Mouse (Mus musculus): ENCODE data around the gene Susd5. TPM values are rescaled to one million over a fixed set of nuclear protein-coding genes. Genes with fewer than 3 reads are reported as not detected.

Gene Susd5
- polyA plus RNA-seq, 1 experiment from 2014 or later: 23.9 TPM

DNA sequence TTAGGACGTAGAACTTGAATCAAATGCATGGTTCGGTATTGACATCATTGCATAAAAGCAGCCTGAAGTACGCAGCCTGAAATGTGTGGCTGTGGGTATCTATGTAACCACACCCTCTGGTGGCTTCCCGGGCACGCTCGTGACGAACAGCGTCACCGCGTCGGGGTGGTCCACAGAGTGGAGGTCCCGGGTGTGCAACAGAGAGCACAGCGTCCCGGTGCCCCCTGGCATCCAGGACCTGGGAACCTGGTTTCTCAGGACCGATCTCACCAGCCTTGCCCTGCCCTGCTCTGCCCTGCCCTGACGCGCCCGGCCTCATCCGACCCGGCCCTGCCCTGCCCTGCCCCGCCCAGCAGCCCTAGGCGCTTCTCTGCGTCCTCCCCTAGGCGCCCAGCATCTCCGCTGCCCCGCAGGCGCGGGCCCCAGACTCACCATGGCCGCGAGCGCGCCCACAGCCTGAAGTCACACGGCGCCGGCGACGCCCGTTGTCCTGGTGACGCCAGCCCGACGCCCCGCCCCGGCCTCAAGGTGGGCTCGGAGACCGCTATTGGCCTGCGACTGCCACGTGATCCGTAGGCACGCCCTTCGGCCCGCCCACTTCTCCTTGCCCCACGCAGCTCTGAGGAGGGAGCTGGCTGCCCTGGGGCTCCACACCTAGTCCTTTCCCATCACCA, 30.5 kb upstream of the Susd5 start:
- Histone ChIP-seq H3K4me2 (peak overlapping the region; percentile 96), H3K4me1 (peaks cover 17% of the 10 kb centered on the region), H3K9me3 (no peaks in the 10 kb centered on the region), H3K4me3 (peak overlapping the region; percentile 57), H3K27ac (no peak overlapping the region), H3K27me3 (peaks cover 29% of the 10 kb centered on the region), H3K36me3 (no peaks in the 10 kb centered on the region), H3K9ac (peak overlapping the region; percentile 44; the same call in 1 of the 2 replicates)
- under 1% methylated on average over 51 of the region's 52 CpGs for WGBS
- ATAC-seq (ENCODE audit: insufficient number of reproducible peaks, low FRiP score, low TSS enrichment, low read depth): peak; percentile 71

DNA sequence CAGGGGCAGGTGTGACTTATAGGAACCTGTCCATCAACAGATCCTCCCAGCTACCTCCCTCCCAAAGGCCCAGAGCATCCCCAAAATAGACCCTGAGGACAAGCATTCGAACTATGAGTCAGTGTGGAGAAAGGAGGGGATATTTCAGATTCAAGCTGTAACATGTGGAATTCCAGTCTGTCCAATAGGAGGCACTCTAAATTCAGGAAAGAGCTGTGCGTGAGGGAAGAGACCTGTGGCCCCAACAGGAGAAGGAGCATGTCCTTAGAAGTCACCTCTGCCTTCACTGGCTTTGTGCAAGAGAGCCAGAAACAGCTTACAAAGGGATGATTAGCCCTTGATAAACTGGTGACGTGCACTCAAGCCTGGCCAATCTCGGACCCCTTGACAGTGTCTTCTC, 16.0 kb upstream of the Susd5 start:
- Histone ChIP-seq H3K9ac (no peak overlapping the region), H3K27me3 (no peaks in the 10 kb centered on the region; the same call in 1 of the 2 replicates), H3K27ac (no peak overlapping the region), H3K9me3 (no peaks in the 10 kb centered on the region), H3K36me3 (no peaks in the 10 kb centered on the region), H3K4me1 (peaks cover 7% of the 10 kb centered on the region; the same call in 1 of the 2 replicates), H3K4me3 (no peak overlapping the region), H3K4me2 (no peak overlapping the region)
- WGBS: 72% methylated on average over 4 of the region's 4 CpGs
- no peak for ATAC-seq (ENCODE audit: insufficient number of reproducible peaks, low FRiP score, low TSS enrichment, low read depth)

DNA sequence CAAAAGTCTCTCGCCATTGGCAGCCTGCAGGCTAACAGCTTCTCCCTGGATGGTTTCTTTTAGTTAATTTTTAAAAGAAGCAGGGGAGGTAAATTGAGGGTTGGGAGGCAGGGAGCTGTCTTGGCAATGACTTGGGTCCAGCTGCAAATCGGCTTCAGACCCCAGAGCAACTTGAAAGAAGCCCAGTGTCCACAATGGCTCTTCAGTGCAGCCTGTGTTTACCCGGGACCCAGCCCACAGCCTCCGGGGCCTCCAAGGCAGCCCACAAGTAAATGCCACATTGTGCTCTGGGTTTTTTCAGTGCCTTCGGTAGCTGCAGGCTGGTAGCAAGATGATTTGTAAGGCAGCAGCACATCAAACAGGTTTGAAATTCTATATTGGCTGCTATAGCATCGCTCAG, 14.4 kb upstream of the Susd5 start:
- Histone ChIP-seq H3K4me3 (no peak overlapping the region), H3K27ac (peak overlapping the region; percentile 73), H3K9ac (no peak overlapping the region), H3K4me2 (no peak overlapping the region), H3K9me3 (no peaks in the 10 kb centered on the region), H3K27me3 (no peaks in the 10 kb centered on the region; the same call in 1 of the 2 replicates), H3K36me3 (no peaks in the 10 kb centered on the region), H3K4me1 (peaks cover 7% of the 10 kb centered on the region; the same call in 1 of the 2 replicates)
- ATAC-seq (ENCODE audit: insufficient number of reproducible peaks, low FRiP score, low TSS enrichment, low read depth): no peak
- WGBS: 43% methylated on average over 6 of the region's 6 CpGs

DNA sequence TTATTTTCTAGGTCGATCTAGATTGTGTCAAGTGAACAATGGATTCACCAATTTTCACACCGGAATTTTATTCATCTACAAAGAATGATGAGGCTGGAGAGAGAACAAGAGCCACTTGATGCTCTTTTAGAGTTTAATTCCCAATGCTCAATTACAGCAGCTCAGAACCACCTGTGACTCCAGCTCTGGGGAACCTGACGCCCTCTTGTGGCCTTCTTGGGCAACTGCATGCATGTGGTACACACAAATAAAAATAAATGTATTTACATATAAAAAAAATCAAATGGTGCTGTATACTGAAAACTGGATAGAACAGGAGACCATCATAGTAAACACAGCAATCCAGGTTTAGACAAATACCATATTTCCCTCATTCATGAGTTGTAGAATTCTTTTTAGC, 12.5 kb upstream of the Susd5 start:
- Histone ChIP-seq H3K36me3 (no peaks in the 10 kb centered on the region), H3K9me3 (no peaks in the 10 kb centered on the region), H3K4me2 (no peak overlapping the region), H3K4me1 (peaks cover 7% of the 10 kb centered on the region; the same call in 1 of the 2 replicates), H3K4me3 (no peak overlapping the region), H3K27me3 (no peaks in the 10 kb centered on the region; the same call in 1 of the 2 replicates), H3K27ac (no peak overlapping the region), H3K9ac (no peak overlapping the region)
- WGBS: 53% methylated on average over 3 of the region's 3 CpGs
- no peak for ATAC-seq (ENCODE audit: insufficient number of reproducible peaks, low FRiP score, low TSS enrichment, low read depth)

DNA sequence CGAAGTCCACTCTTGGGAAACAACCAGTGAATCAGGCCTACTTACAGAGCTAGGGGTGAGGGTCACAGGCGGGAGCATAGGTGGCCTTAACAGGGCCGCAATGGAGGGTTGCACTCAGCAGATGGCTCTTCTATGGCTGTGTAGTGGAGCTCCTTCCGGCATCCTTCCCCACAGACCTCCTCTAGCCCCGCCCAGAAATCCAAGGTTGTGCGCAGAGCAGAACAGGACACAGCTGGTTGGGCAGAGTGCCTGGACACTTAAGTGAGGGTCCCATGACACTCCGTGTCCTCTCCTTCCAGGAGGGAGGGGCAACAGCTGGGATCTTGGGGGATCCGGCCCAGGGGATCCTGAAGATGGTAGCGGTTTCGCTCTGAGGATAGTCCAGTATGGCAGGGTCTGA, 10.9 kb upstream of the Susd5 start, which contains the start of gene Fbxl2:
TSS of gene Fbxl2 (minus strand) at position 164 of the 400 bp plus-strand sequence.
- Histone ChIP-seq H3K36me3 (no peaks in the 10 kb centered on the region), H3K4me2 (no peak within 1 kb of the TSS), H3K4me3 (no peak within 1 kb of the TSS), H3K4me1 (peaks cover 7% of the 10 kb centered on the region; the same call in 1 of the 2 replicates), H3K27ac (no peak within 1 kb of the TSS), H3K9me3 (no peaks in the 10 kb centered on the region), H3K27me3 (no peaks in the 10 kb centered on the region; the same call in 1 of the 2 replicates), H3K9ac (no peak within 1 kb of the TSS)
- 78% methylated on average over 10 of the region's 10 CpGs for WGBS
- no peak for ATAC-seq (ENCODE audit: insufficient number of reproducible peaks, low FRiP score, low TSS enrichment, low read depth)

DNA sequence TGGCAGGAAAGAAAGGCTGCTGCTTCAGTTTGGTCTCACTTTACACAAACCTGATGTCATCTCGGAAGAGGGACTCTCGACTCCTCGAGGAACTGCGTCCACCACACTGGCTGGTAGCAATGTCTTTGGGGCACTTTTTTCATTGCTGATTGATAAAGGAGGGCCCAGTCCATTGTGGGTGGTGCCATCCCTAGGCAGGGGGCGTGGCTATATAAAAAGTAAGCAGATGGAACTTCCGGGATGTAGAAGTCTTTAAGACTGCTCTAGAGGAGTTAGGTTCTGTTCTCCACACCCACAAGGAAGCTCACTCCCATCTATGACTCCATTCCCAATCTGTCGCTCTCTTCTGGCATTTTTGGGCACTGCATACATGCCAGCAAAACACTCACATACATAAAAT, 10.3 kb upstream of the Susd5 start:
- no peak for ATAC-seq (ENCODE audit: insufficient number of reproducible peaks, low FRiP score, low TSS enrichment, low read depth)
- peaks cover 7% of the 10 kb centered on the region; the same call in 1 of the 2 replicates for H3K4me1 ChIP-seq
- 86% methylated on average over 7 of the region's 7 CpGs for WGBS
- H3K36me3 ChIP-seq: no peaks in the 10 kb centered on the region
- H3K9me3 ChIP-seq: no peaks in the 10 kb centered on the region
- no peak overlapping the region for H3K4me2 ChIP-seq
- H3K27me3 ChIP-seq: no peaks in the 10 kb centered on the region
- no peak overlapping the region for H3K9ac ChIP-seq
- no peak overlapping the region for H3K4me3 ChIP-seq
- H3K27ac ChIP-seq: no peak overlapping the region

DNA sequence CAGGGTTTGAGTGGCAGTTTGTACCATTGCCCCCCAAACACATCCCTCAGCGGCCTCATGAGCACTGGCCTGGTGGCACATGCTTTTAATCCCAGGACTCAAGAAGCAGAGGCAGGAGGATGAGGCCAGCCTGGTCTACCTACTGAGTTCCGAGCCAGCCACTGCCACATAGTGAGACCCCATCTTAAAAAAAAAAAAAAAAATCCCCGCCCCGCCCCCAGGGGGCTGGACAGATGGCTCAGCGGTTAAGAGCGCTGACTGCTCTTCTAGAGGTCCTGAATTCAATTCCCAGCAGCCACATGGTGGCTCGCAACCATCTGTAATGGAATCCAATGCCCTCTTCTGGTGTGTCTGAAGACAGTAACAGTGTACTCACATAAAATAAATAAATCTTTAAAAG, 6.8 kb upstream of the Susd5 start:
- peaks cover 1% of the 10 kb centered on the region; the same call in 1 of the 2 replicates for H3K27me3 ChIP-seq
- H3K4me3 ChIP-seq: no peak overlapping the region
- H3K36me3 ChIP-seq: no peaks in the 10 kb centered on the region
- no peaks in the 10 kb centered on the region for H3K9me3 ChIP-seq
- H3K4me1 ChIP-seq: no peaks in the 10 kb centered on the region
- H3K9ac ChIP-seq: no peak overlapping the region
- H3K27ac ChIP-seq: no peak overlapping the region
- no peak overlapping the region for H3K4me2 ChIP-seq
- 83% methylated on average over 7 of the region's 7 CpGs for WGBS
- no peak for ATAC-seq (ENCODE audit: insufficient number of reproducible peaks, low FRiP score, low TSS enrichment, low read depth)

DNA sequence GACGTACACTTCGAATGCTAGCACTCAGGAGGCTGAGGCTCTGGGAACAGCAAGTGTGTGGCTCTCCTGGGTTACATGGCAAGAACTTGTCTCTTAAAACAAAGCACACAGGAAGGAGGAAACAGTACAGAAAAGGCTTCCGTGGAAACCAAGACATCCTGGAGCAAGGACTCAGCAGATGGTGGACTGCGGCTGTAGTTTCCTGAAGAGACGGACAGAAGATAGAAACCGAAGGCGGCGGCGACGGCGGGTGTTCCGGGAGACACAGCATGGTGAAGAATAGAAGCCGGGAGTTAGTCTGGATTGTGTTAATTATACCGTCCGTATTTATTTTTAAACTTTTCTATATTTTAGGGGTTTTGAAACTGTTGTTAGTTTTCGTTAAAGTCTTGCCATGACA, 6.2 kb upstream of the Susd5 start:
- no peaks in the 10 kb centered on the region for H3K9me3 ChIP-seq
- WGBS: 86% methylated on average over 16 of the region's 16 CpGs
- ATAC-seq (ENCODE audit: insufficient number of reproducible peaks, low FRiP score, low TSS enrichment, low read depth): no peak
- no peak overlapping the region for H3K4me3 ChIP-seq
- no peak overlapping the region for H3K27ac ChIP-seq
- peaks cover 8% of the 10 kb centered on the region for H3K27me3 ChIP-seq
- no peaks in the 10 kb centered on the region for H3K36me3 ChIP-seq
- H3K4me1 ChIP-seq: no peaks in the 10 kb centered on the region
- no peak overlapping the region for H3K4me2 ChIP-seq
- H3K9ac ChIP-seq: no peak overlapping the region

DNA sequence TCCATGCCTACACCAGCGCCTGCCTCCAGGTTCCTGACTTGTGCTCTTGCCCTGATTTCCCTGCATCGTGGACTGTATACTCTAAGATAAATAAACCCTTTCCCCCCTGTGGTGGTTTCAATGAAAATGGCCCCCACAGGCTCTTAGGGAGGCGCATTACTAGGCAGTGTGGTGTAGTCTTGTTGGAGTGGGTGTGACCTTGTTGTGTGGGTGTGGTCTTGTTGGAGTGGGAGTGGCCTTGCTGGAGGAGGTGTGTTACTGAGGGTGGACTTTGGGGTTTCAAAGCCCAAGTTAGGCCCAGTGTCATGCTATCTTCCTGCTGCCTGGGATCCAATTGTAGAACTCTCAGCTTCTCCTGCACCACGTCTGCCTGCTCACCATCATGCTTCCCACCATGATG, 4.9 kb upstream of the Susd5 start:
- no peaks in the 10 kb centered on the region for H3K36me3 ChIP-seq
- peaks cover 21% of the 10 kb centered on the region for H3K27me3 ChIP-seq
- H3K4me1 ChIP-seq: peaks cover 2% of the 10 kb centered on the region; the same call in 1 of the 2 replicates
- H3K27ac ChIP-seq: no peak overlapping the region
- WGBS: 79% methylated on average over 4 of the region's 4 CpGs
- H3K4me2 ChIP-seq: no peak overlapping the region
- H3K9me3 ChIP-seq: no peaks in the 10 kb centered on the region
- no peak for ATAC-seq (ENCODE audit: insufficient number of reproducible peaks, low FRiP score, low TSS enrichment, low read depth)
- no peak overlapping the region for H3K4me3 ChIP-seq
- H3K9ac ChIP-seq: no peak overlapping the region

DNA sequence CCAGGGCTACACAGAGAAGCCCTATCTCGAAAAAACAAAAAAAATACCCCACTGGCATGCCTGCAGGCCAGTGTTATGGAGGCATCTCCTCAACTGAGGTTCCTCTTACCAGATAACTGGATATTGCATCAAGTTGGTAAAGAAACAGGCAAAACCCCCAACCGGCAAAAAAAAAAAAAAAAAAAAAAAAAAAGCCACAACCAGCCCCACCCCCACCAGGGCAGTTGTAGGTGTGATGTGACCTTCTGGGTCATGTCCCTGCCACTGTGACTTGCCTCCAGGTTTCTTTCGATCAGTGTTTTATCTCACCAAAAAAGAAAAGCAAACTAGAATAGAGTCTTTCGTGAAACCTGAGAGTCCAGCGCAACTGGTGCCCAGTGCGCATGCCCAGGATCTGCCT, 4.1 kb upstream of the Susd5 start:
- 88% methylated on average over 6 of the region's 6 CpGs for WGBS
- no peaks in the 10 kb centered on the region for H3K36me3 ChIP-seq
- H3K27me3 ChIP-seq: peaks cover 29% of the 10 kb centered on the region
- no peak overlapping the region for H3K27ac ChIP-seq
- H3K9ac ChIP-seq: no peak overlapping the region
- no peak overlapping the region for H3K4me3 ChIP-seq
- H3K4me2 ChIP-seq: no peak overlapping the region
- H3K9me3 ChIP-seq: no peaks in the 10 kb centered on the region
- ATAC-seq (ENCODE audit: insufficient number of reproducible peaks, low FRiP score, low TSS enrichment, low read depth): no peak
- H3K4me1 ChIP-seq: peaks cover 8% of the 10 kb centered on the region

DNA sequence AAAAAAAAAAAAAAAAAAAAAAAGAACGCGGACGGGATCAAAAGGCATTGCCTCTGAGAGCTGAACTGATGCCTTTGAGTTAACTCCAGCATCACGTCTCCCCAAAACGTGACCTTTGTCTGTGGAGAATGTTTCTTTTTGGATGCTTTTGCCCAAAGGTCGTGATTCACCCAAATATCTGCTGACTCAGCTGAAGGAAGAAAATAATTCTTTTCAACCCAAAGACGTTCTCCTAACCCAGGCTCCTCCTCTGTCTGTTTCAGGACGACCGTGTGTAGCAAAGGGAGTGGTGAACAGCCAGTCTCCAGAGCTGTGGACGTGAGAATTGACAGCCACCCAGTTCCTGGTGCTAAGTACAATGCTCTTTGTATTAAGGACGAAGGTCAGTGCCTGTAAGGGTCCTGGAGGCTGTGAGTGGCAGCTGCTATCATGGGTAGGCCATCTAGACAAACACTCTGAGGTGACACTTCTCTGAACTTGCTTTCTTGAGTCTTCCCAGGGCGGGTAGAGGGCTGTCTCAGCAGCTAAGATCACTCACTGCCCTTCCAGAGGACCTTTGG, 11.6 kb downstream of the Susd5 start:
- no peak overlapping the region for H3K4me3 ChIP-seq
- H3K4me1 ChIP-seq: no peaks in the 10 kb centered on the region
- H3K27me3 ChIP-seq: no peaks in the 10 kb centered on the region
- H3K9ac ChIP-seq: no peak overlapping the region
- no peak overlapping the region for H3K4me2 ChIP-seq
- H3K27ac ChIP-seq: no peak overlapping the region
- WGBS: 63% methylated on average over 12 of the region's 12 CpGs
- ATAC-seq (ENCODE audit: insufficient number of reproducible peaks, low FRiP score, low TSS enrichment, low read depth): no peak
- no peaks in the 10 kb centered on the region for H3K9me3 ChIP-seq
- no peaks in the 10 kb centered on the region for H3K36me3 ChIP-seq

DNA sequence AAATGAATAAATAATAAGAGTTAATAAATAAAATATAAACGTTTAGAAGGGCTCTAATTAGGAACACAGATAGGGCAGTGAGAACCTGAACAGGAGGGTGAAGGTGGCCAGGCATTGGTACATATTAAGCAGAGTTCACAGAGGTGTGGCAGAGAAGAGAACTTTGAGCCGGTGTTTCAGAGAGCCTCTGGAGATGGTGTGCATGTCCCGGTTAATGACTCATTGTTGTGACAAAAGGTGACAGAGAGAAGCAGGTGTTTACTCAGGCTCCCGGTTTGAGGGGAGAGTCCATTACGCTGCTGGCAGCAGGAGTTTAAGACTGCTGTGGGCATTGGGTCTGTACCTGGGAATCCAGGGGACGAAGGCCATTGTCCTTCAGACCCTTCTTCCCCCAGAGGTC, 12.4 kb downstream of the Susd5 start:
- no peaks in the 10 kb centered on the region for H3K36me3 ChIP-seq
- WGBS: 60% methylated on average over 6 of the region's 6 CpGs
- H3K4me3 ChIP-seq: no peak overlapping the region
- no peaks in the 10 kb centered on the region for H3K27me3 ChIP-seq
- no peak for ATAC-seq (ENCODE audit: insufficient number of reproducible peaks, low FRiP score, low TSS enrichment, low read depth)
- no peak overlapping the region for H3K4me2 ChIP-seq
- no peaks in the 10 kb centered on the region for H3K4me1 ChIP-seq
- no peak overlapping the region for H3K27ac ChIP-seq
- H3K9ac ChIP-seq: no peak overlapping the region
- no peaks in the 10 kb centered on the region for H3K9me3 ChIP-seq

All from limb, embryonic 15.5 days (tissue).